Mouse (Mus musculus) thymus, postnatal 4 days (tissue): Measurements from ENCODE around the gene Mcpt2.
"Not testable (repeated sequence)": the region's sequence is repeated elsewhere in the genome, so short reads cannot be mapped to it uniquely, and the experiment has no call there.

Experiments
- DNase-seq: peaks from one replicate; pipeline ENCODE4 v3.0.0; 2021

Mcpt2 gene

DNA sequence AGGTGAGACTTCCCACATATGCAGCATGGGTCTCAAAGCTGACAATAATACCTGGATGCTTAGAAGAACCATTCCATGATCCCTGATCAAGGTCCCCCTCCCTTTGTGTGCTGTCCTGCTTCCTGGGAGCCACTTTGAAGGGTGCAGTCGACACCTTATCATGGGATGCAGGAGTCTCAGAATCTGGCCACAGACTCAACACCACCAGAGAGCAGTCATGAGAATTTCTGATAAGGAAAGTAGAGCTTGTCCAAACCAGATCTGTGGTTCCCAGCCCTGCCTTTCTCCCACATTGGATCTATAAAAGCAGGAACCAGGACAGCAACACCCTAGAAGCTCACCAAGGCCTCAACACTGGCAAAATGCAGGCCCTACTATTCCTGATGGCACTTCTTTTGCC lies at the start of gene Mcpt2:
Gene Mcpt2 (plus strand): TSS at position 250 of the 400 bp plus-strand sequence.
- not testable (repeated sequence) for DNase-seq

DNA sequence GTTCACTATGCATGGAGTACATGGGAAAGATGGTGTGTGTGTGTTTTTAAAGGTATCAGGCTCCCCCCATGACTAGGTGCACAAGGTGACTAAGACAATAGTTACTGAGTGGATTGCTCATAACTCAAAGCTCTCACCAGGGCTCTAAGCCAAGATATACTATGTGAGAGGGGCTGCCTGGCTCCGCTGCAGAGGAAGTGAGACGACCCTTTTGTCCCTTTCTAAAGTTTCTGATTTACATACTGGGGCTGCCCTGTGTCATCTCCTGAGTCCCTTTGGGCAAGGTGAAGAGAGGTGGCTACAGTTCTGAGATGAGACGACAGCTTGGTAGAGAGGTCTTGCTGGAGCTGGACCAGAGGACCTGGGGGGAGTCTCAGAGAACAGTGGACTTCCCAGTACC lies 28.7 kb upstream of the Mcpt2 start:
- no peak for DNase-seq

DNA sequence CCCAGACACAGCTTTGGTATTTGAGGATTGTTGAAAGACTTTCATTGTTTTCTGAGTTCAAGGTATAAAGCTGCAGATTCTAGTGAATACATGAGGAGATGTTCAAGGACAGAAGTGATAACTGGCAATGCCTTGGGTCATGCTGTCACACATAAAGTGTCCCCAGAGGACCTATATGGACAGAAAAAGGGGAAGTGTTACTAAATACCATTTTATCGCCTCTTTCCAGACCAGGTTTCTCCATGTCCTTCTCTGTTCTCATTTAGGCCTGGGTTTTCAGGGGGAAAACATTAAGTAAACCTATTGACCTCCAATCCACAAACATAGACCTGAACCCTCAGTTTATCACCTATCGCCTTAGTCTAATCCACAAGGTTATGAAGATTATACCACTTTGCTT lies 27.9 kb upstream of the Mcpt2 start:
- DNase-seq = no peak

DNA sequence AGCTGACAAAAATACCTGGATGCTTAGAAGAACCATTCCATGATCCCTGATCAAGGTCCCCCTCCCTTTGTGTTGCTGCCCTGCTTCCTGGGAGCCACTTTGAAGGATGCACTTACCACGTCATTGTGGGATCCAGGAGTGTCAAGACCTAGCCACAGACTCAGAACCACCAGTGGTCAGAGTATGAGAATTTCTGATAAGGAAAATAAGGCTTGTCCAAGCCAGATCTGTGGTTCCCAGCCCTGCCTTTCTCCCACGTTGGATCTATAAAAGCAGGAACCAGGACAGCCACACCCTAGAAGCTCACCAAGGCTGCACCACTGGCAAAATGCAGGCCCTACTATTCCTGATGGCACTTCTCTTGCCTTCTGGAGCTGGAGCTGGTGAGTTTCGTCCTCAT lies 24.2 kb upstream of the Mcpt2 start, which contains the start of gene Mcpt1:
Gene Mcpt1 (plus strand): TSS at position 301 of the 400 bp plus-strand sequence.
- DNase-seq = not testable (repeated sequence)

DNA sequence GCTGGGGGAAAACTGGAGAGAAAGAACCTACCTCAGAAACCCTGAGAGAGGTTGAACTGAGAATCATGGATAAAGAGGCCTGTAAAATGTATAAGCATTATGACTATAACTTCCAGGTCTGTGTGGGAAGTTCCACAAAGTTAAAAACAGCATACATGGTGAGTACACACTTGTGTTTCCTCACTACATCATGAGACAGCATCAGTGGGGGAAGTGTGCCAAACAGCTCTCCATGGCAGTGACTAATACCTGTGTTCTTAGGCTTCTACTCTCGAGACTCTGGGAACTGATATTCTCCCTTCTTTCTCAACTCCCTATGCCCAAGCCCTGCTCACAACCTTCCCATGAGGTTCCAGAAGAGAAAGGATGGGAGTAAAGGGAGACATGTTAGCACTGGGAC lies 22.4 kb upstream of the Mcpt2 start:
- no peak for DNase-seq

DNA sequence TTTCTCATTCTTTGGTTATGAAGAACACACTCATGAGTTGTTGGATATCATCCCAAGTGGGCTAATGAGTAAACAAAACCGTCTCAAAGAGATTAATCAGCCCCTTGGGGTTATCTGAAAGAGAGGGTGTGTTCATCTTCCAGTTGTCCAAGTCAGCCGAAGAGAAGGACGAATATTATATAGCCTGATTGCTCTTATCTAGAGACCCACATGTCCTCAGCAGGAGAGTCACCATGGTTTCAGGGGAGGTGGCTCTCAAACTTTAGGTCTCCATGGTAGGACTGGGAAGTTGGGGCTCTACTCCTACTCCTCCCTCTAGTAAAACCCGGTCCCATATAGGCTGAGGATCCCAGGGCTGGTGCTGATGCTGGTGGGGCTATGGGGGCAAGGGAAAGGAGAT lies 20.5 kb upstream of the Mcpt2 start:
- not testable (repeated sequence) for DNase-seq

DNA sequence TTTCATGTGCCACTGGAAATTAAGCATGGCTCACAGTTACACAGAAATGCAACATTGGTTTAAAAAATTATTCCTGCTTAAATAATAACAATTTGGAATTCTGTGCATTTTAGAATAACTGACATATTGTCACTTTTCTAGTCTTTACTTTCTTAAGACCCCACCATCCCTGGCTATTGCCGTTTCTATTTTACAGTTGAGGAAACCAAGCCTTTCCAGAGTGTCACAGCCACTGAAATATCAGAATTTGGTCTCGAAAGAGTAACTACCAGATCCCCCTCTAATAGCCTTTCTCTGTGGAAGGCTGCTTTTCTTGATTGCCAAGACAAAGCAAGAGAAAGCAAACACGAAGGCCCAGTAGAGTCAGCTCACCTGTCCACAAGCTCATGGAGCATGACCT lies 11.4 kb upstream of the Mcpt2 start, which contains the start of gene Mcpt9:
Gene Mcpt9 (minus strand): TSS at position 101 of the 400 bp plus-strand sequence.
- not testable (repeated sequence) for DNase-seq

DNA sequence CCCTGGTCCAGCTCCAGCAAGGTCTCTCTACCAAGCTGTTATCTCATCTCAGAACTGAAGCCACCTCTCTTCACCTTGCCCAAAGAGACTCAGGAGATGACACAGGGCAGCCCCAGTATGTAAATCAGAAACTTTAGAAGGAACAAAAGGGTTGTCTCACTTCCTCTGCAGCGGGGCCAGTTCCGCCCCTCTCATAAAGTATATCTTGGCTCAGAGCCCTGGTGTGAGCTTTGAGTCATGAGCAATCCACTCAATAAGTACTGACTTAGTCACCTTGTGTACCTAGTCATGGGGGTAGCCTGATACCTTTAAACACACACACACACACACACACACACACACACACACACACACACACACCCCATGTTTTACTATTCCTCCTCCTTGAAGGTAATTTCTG lies 7.4 kb upstream of the Mcpt2 start:
- no peak for DNase-seq

DNA sequence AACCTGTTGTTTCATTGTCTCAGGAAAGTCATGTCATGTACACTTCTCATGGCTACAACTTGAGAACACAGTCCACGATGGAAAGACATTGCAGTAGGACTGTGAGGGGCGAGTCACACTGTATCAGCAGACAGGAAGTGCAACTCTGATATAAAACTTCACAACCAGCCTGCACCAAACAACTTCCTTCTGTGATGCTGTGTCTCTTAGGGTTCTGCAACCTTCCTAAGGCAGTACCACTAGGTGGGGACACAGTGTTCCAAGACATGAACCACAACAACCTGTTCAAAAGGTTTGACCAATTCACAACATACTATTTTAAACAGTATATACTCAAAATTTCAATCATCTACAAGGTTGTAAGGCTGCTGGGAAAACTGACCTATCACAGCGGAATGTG lies 13.6 kb downstream of the Mcpt2 start:
- no peak for DNase-seq

DNA sequence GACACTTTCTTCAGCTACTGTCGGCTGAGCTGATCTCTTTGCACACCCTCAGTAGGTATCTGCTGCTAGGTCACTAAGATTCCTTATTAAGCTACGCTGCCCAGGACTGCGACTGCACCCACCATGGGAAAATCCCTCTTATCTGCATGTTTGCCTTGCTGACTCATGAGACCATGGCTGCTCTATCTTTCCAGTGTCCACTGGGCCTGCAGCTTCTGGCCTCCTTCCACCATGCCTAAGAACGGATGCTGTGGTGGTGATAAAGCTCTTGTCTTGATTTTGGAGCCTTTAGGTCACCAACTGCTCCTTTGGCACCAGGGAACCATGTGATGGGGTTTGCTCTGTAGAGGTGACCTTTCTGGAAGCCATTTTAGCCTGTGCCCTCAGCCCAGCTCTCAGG lies 15.9 kb downstream of the Mcpt2 start:
- no peak for DNase-seq

DNA sequence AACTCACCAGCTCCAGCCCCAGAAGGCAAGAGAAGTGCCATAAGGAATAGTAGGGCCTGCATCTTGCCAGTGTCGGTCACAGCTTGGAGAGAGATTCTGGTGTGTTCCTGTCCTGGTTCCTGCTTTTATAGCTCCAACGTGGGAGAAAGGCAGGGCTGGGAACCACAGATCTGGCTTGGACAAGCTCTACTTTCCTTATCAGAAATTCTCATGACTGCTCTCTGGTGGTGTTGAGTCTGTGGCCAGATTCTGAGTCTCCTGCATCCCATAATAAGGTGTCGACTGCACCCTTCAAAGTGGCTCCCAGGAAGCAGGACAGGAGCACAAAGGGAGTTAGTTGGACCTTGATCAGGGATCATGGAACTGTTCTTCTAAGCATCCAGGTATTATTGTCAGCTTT lies 20.4 kb downstream of the Mcpt2 start, which contains the start of gene Mcpt4:
Gene Mcpt4 (minus strand): TSS at position 101 of the 400 bp plus-strand sequence.
- DNase-seq = not testable (repeated sequence)

DNA sequence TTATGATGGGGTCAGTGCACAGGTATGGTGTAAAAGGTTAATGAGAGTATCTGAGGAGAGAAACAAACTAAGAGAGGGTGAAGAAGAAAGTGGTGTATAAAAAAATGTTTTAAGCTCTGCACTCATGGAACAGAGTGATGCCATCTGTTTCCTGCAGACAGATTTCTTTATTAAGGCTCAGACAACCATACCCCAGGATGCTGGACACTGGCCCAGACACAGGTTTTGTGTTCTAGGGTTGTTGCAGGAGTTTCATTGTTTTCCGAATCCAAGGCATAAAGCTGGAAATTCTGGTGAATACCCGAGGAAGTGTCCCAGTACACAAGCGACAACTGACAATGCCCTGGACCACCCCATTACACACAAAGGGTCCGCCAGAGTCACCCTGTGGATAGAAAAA lies 40.2 kb downstream of the Mcpt2 start:
- DNase-seq = no peak

DNA sequence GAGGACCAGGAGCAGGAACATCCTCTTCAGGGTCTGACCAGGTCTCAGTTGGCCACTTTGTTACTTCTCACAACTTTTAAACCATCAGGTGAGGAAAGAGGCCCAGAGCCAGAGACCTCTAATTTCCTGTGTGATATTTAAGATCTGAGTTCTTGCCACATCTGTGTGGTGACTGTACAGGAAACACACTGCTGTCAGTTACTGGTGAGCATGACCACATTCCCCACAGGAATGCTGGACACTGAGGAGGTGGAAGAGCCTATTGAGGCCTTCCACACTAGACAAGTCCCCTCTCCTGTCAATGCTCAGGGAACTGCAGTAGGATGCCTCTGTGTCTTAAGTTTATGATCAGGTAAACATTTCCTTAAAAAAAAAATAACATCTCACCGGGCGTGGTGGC lies 43.3 kb downstream of the Mcpt2 start, which contains the start of gene Mcpt8:
Gene Mcpt8 (minus strand): TSS at position 107 of the 400 bp plus-strand sequence.
- no peak for DNase-seq

DNA sequence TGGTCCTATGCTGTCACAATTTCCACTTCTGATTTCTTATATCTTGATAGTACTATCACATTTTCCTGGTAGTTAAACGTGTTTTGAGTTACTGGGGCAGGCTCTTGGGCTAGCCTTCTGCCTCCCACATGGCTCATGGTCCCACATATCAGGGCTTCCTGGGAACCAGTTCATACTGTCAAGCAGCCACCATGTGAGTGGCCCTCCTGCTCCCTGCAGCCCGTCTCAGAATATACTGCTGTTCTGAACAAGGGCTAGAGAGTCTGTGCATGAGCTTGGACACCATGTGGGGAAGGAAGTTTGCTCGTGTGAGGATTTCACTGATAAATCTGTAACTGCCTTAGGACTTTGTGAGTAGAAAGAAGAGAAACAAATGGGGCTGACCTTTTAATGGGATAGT lies 44.9 kb downstream of the Mcpt2 start:
- no peak for DNase-seq

DNA sequence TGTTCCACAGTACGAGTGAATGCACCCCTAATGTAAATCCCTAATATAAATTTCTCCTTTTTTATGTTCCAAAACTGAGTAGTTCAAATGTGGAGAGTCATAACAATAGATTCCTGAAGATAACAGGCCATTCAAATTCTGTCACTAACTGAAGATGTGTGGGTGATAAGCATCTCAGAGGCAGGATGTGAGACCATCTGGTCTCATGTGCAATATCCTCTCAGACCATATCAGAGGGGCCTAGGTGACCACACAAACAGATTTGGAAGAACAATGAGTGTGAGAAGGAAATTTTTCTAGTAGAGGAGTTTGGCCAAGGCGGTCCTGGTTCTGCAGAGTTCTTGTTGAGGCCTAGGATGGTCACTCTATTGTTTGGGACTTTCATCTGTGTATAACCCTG lies 51.5 kb downstream of the Mcpt2 start:
- no peak for DNase-seq
